Mouse (Mus musculus) adrenal gland, adult 18-20 months (tissue): ENCODE results near the gene Samd14. TPM values are rescaled to one million over a fixed set of nuclear protein-coding genes. Genes with fewer than 3 reads are reported as not detected.

Source experiments
- DNase-seq, 2 experiments: peaks; one replicate each; pipeline ENCODE4 v3.0.0; 2021 to 2022; ENCODE audit warnings: low spot score in 2 of 2
- total RNA-seq, 2 experiments: library from RNA; stranded (reverse); gene quantifications; 1 replicate in 1 of 2; 2 replicates in 1 of 2; pipeline ENCODE4 v1.2.3; 2021

The Samd14 gene
- total RNA-seq, 2 experiments from 2014 or later: 3.7 TPM

- DNase-seq: no peak
Observed at GRCm38 (mm10) chr11:95027850-95028470, 18.3 kb downstream of the Samd14 start.

GRCm38 (mm10) chr11:95032945-95033344 is 23.3 kb downstream of the Samd14 start:
- no peak for DNase-seq

GRCm38 (mm10) chr11:95033617-95034016 is 23.9 kb downstream of the Samd14 start:
- DNase-seq: no peak

- DNase-seq: no peak
Observed at GRCm38 (mm10) chr11:95034902-95035301, 25.2 kb downstream of the Samd14 start.

- DNase-seq: no peak
Observed at GRCm38 (mm10) chr11:95036521-95036920, 26.8 kb downstream of the Samd14 start.

- no peak for DNase-seq
Observed at GRCm38 (mm10) chr11:95037306-95037705, 27.6 kb downstream of the Samd14 start.

GRCm38 (mm10) chr11:95038156-95038817 is 28.6 kb downstream of the Samd14 start:
- DNase-seq: no peak

- DNase-seq: no peak
Observed at GRCm38 (mm10) chr11:95038818-95039655, 29.4 kb downstream of the Samd14 start.

GRCm38 (mm10) chr11:95039766-95040165 is 30.1 kb downstream of the Samd14 start:
- no peak for DNase-seq

- peak; percentile 39 to 51 for DNase-seq
Observed at GRCm38 (mm10) chr11:95040491-95041138, 30.9 kb downstream of the Samd14 start.

GRCm38 (mm10) chr11:95041139-95041609 is 31.5 kb downstream of the Samd14 start, which contains the start of gene Pdk2:
Gene Pdk2, minus strand, starts transcription at chr11:95041354.
- DNase-seq: peak; percentile 86 to 92

- peak; percentile 77 to 82 for DNase-seq
Observed at GRCm38 (mm10) chr11:95042096-95042495, 32.4 kb downstream of the Samd14 start.

- DNase-seq: no peak
Observed at GRCm38 (mm10) chr11:95043060-95043459, 33.4 kb downstream of the Samd14 start.

- DNase-seq: no peak
Observed at GRCm38 (mm10) chr11:95043608-95044007, 33.9 kb downstream of the Samd14 start.

GRCm38 (mm10) chr11:95044185-95044870 is 34.6 kb downstream of the Samd14 start:
- DNase-seq: no peak

- peak; percentile 53 for DNase-seq
Observed at GRCm38 (mm10) chr11:95046980-95047680, 37.5 kb downstream of the Samd14 start.

GRCm38 (mm10) chr11:95053062-95053461 is 43.4 kb downstream of the Samd14 start:
- no peak for DNase-seq

- no peak for DNase-seq
Observed at GRCm38 (mm10) chr11:95056768-95057501, 47.3 kb downstream of the Samd14 start.
